Mouse (Mus musculus) Patski (cell line): ENCODE results near the gene 4930426L09Rik. TPM values are rescaled to one million over a fixed set of nuclear protein-coding genes. Genes with fewer than 3 reads are reported as not detected.

Source experiments
- ATAC-seq: fragments of 100-300 bp; one replicate; pipeline ENCODE4 v1.8.0; 2021
- CTCF ChIA-PET: fragments of 350-600 bp; sonication (Branson Sonifier 250); formaldehyde crosslinking; loops from one replicate; lab custom pipeline; 2022; ENCODE audit warnings: inconsistent platforms; lab: Charles Lee
- POLR2A ChIA-PET: fragments of 350-600 bp; sonication (Branson Sonifier 250); formaldehyde crosslinking; loops from one replicate; lab custom pipeline; 2022; ENCODE audit warnings: antibody characterized with exemption, inconsistent platforms; lab: Charles Lee
- DNase-seq: peaks from one replicate; pipeline ENCODE4 v3.0.0-alpha.2; 2011; ENCODE audit warnings: low read depth, low spot score
- H3K27me3 ChIP-seq: fragments of 371-371 bp; one replicate; pipeline ENCODE4 v1.5.1; 2021
- CTCF ChIP-seq: fragments of 100-300 bp; IDR thresholded peaks from one replicate; pipeline ENCODE4 v1.5.1; 2021
- in situ Hi-C: fragments of 300-500 bp; cut with MboI; formaldehyde crosslinking; loops from 3 replicates; pipeline ENCODE4 v1.11.1; 2018; ENCODE audit warnings: low pct_unique_long_range_greater_than_20kb, mixed read lengths
- polyA plus RNA-seq: library from polyadenylated mRNA; unstranded; gene quantifications from one replicate; pipeline ENCODE4 v1.2.3, GENCODE M21; 2021

Gene 4930426L09Rik
- polyA plus RNA-seq, 1 experiment from 2014 or later = 0.53 TPM

DNA sequence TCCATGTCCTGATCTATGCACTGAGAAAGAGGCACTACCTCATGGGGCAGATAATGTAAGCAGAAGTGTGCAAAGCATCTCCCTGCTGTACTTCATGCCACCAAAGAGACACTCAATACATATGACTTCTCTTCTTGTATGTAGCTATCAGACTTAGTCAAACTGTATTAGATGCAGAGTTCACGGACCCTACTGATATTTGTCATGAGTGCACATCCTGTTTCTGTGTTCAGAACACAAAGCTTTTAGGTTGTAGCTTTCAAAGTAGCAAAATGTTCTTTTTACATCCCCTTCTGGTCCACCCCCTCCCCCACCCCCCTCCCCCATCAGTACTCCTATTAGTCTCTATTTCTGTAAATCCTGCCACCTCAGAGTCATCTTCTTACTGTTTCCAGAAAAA lies 51.2 kb downstream of the 4930426L09Rik start:
- POLR2A ChIA-PET = interaction anchor here (0.6 kb wide), 1 partner anchor 54 kb away, joined by 3 read pairs; no protein-coding TSS in a partner anchor

More for the DNA sequence above, 51.2 kb downstream of the 4930426L09Rik start:
- no peak for DNase-seq
- no peak for TF ChIP-seq CTCF
- H3K27me3 ChIP-seq = no peaks in the 10 kb centered on the region
- ATAC-seq = no peak
- in situ Hi-C loops = no loop called here
- CTCF ChIA-PET = no interaction called here

Other genes starting within 250 kb of the 4930426L09Rik start
- 17.6 TPM for gene Pip4k2a, start 217 bp upstream of the 4930426L09Rik start, polyA plus RNA-seq
- gene Armc3, start 201.0 kb downstream of the 4930426L09Rik start, polyA plus RNA-seq = not detected